Mouse (Mus musculus): ENCODE results near the gene Gm49425.

Gm49425 gene

DNA sequence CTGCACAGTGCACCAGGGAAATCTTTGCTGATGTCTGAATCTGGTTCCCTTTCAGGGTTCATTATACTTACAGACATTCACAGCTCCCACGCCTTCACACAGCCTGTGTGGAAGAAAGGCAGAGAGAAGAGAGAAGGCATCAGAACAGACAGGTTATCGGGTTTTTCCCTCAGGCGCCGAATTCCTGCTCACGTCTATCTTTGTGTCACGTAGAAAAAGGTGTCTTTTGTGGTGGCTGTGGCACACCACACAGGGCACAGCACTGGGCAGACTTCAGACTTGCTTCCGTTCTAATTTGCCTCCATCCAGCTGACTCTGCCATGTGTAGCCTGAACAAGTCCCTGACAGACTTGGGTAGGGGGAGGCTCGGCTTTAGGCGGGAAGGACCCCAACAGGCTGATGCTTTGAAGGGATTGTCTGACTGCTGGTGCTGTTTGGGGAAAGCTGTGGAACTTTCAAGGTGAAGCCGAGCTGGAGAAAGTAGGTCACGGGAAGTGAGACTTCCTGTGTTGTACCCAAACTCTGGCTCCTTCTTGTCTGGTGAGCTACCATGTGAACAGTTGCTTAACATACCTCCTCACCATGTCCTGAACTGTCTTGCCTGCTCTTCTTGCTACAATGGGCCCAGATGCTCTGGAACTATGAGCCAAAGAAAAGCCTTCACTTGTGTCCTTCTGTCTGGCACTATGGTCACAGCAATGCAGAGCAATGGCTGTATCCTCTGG lies 31.0 kb downstream of the Gm49425 start:
- DNase-seq = no peak

DNA sequence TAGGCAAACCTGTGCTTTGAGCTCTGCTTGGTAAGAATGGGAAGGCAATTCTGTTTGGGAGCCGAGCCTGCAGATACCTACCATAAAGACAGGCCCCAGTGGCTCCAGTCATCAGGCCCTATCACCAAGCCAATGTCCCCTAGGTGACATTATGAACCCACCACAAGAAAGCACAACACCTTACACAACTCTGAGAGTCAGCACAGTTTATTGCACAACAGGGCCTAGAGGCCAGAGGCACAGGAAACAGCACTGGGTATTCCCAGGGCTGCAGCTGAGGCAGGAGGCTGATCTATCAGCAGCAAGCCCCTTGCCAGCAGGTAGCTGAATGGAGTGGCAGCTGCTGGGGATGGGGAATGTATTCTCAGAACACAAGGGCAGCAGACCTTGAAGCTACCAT lies 32.1 kb downstream of the Gm49425 start:
- DNase-seq = no peak

DNA sequence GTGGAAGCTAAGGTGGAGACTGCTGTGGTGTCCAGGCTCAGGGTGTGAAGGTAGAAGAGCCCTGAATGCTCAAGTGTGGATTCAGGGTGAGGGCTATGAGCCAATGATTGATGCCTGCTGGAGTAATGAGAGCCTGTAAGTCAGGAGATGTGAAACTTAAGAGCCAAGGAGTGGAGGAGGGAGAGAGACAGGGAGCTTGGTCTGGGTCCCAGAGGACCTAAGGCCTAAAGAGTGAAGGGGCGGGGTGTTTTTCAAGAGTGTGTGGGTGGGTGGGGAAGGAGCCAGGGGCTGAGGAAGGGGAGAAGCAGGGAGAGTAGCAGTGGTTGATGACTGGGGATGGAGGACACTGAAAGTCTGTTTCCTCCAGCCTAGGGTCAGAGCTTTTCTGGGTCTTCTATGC lies 33.4 kb downstream of the Gm49425 start:
- no peak for DNase-seq

DNA sequence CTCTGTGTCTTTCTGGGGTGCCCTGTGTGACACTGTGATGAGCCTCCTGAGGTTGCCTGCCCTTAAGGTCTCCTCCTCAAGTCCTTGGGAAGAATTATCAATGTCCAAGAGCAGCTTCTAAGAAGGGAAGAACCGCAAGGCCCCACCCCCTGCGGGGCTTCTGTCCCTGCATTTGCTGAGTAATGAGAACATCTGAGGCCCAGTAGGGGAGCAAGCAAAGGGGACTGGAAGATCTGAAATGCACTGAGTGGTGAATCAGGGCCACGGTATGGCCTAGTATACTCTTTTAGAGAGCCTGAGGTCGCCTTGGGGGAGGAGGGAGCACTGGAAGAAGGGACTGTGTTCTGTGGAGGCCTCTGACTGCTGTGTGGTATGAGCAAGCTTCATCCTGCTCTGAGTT lies 35.0 kb downstream of the Gm49425 start:
- no peak for DNase-seq

DNA sequence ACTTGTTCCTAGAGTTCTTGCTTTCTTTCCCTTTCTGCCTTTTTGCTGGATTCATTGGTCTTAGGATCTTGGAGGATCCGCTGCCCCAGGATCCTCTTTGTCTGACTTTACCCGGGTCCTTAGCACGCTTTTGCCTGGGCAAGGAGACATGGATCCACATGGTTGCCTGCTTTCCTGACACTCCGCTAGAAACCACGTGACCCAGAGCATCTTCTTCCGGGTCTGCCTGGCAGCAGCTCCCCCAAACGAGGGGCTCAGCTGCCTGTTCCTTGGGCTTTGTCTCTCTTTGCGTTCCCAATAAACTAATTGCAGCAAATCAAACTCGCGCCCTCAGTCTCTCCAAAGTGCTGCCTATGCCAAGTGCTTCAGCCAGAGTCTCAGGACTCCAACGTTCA lies 37.4 kb downstream of the Gm49425 start:
- DNase-seq = no peak

DNA sequence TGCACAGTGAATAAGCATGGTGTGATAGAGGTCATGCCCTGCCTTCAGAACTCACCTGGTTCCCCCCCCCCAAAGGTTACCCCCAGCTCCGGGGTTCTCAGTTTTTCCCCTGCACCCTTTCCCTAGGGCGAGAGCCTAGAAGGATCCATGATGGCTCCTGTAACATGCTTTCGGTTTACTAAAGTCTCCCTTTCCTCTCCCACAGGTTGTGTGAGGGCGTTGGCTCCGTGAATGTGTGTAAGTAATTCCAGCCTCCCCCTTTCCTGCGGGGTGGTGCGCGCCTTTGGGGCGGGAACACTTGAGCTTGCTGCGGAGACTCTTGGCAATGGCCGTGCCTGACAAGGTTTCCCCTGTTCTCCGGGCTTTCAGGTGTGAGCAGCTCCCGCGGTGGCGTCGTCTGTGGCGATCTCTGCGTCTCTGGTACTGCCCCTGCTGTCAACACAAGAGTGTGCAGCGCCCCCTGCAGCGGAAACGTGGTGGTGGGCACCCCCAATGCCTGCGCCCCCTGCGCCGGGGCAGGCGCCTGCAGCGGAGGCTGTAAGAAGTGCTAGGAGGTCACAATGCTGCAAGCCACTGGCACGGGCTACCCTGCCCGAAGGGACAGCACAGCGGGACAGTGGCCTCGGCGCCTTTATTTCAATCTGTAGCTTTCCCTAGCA lies 37.9 kb downstream of the Gm49425 start:
- DNase-seq = peak; percentile 10

DNA sequence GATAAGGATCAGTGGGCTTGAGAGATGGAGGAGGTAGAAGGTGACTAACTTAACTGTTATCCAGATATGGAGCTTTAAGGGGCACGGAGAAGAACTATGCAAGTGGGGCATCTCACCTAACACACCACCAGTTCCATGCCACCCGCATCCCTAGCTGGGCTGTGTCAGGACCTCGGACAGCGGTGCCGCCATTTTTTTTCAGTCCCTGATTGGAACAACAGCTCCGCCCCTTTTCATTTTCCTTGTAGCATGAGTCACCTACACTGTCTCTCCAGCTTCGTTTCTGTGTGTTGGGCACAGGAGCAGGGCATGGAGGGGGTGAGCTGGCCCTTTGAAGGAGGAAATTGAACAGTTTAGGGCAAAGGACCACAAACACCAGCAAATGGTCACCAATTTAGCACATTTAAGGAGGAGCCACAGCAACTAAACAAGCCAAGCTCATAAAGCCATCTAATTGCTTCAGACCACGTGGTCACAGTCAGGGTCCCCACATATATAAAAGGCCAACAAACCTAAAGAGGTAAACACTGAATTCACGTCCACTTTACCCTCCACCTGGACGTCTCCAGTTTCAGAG lies 44.0 kb downstream of the Gm49425 start, which contains the start of gene Krt86:
Krt86 (plus strand) TSS at position 527 of the 577 bp plus-strand sequence.
- no peak for DNase-seq

DNA sequence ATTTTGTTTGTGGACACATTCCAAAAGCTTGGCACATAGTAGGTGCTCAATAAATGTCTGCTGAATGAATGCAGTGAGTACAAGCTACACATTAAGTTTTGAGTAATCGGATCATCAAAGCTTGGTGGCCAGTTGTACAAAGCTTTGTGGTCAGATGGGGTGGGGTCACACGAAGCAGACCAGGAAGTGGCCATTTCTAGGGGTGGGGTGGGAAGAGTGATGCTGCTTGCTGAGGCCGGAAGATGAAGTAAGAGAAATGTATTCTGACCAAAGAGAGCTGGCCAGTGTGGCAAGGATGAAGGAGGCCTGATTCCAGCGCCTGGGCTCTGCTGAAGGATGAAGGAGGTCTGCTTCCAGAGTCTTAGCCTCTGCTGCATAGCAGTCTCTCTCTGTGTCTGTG lies 48.0 kb downstream of the Gm49425 start:
- no peak for DNase-seq
